Mouse (Mus musculus) limb, embryonic 10.5 days (tissue): ENCODE measurements around the gene Tfb2m. TPM values are rescaled to one million over a fixed set of nuclear protein-coding genes. Genes with fewer than 3 reads are reported as not detected.

Experiments used
- DNase-seq: peaks from one replicate; pipeline ENCODE4 v3.0.0-alpha.2; 2017; ENCODE audit warnings: low spot score
- H3K27ac ChIP-seq: fragments of 300-500 bp; sonication (generic); 2 replicates; pipeline ENCODE4 v1.5.1; 2016; ENCODE audit warnings: mild to moderate bottlenecking
- H3K27me3 ChIP-seq: fragments of 300-500 bp; sonication (generic); 2 replicates; pipeline ENCODE4 v1.6.1; 2016; ENCODE audit warnings: low read depth, mild to moderate bottlenecking; ENCODE audit not compliant: poor library complexity, severe bottlenecking
- H3K36me3 ChIP-seq: fragments of 300-500 bp; sonication (generic); 2 replicates; pipeline ENCODE4 v1.6.1; 2016; ENCODE audit warnings: mild to moderate bottlenecking, moderate library complexity
- H3K4me1 ChIP-seq: fragments of 300-500 bp; sonication (generic); 2 replicates; pipeline ENCODE4 v1.6.1; 2016
- H3K4me3 ChIP-seq: fragments of 300-500 bp; sonication (generic); 2 replicates; pipeline ENCODE4 v1.5.1; 2016; ENCODE audit warnings: mild to moderate bottlenecking, moderate library complexity
- H3K9me3 ChIP-seq: fragments of 300-500 bp; sonication (generic); replicated peaks from 2 replicates; pipeline ENCODE4 v1.6.1; 2016; ENCODE audit warnings: mild to moderate bottlenecking
- WGBS: fragments of 180-500 bp; shearing (Covaris S2); methylation state at CpG from one replicate; pipeline ENCODE4 v1.1.7; 2016; 5-methylcytosine and 5-hydroxymethylcytosine counted together
- polyA plus RNA-seq: library from polyadenylated mRNA; unstranded; fragments of >200 nt; fragmentation: Nextera tagmentation; extraction: Ambion mirVana; gene quantifications from 2 replicates; pipeline ENCODE4 v1.2.1, GENCODE M21; 2016

Gene Tfb2m
- polyA plus RNA-seq, 1 experiment from 2014 or later, result 25.5 TPM

GRCm38 (mm10) chr1:179516941-179517712, 28.9 kb downstream of the Tfb2m start:
- Histone ChIP-seq H3K27me3 (no peaks in the 10 kb centered on the region), H3K4me1 (peaks cover 9% of the 10 kb centered on the region), H3K36me3 (no peaks in the 10 kb centered on the region), H3K4me3 (peak overlapping the region; percentile 82), H3K9me3 (no peaks in the 10 kb centered on the region), H3K27ac (peak overlapping the region; percentile 84)
- WGBS, result under 1% methylated on average over 21 of the region's 21 CpGs
- peak; percentile 48 for DNase-seq

DNA sequence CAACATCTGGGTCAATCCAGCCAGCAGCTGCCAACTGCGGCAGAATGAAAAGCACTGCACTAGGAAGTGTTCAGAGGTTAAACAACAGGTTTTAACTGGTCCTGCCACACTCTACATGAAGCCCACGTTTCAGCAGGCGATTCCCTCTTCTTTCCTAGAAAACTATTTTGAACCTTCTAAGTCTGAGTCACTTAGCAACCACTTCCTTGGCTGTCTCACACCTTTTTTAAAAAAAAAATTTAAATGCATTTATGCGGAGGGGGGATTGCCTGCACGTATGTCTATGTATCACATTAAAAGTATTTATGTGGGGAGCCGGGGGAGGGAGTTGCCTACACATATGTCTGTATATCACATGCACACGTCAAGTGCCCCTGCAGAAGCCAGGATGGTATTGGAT, 34.2 kb downstream of the Tfb2m start:
- DNase-seq, result no peak
- Histone ChIP-seq H3K27me3 (no peaks in the 10 kb centered on the region), H3K4me3 (no peak overlapping the region), H3K36me3 (no peaks in the 10 kb centered on the region), H3K4me1 (peaks cover 6% of the 10 kb centered on the region), H3K27ac (no peak overlapping the region), H3K9me3 (no peaks in the 10 kb centered on the region)
- WGBS, result 88% methylated on average over 7 of the region's 7 CpGs

DNA sequence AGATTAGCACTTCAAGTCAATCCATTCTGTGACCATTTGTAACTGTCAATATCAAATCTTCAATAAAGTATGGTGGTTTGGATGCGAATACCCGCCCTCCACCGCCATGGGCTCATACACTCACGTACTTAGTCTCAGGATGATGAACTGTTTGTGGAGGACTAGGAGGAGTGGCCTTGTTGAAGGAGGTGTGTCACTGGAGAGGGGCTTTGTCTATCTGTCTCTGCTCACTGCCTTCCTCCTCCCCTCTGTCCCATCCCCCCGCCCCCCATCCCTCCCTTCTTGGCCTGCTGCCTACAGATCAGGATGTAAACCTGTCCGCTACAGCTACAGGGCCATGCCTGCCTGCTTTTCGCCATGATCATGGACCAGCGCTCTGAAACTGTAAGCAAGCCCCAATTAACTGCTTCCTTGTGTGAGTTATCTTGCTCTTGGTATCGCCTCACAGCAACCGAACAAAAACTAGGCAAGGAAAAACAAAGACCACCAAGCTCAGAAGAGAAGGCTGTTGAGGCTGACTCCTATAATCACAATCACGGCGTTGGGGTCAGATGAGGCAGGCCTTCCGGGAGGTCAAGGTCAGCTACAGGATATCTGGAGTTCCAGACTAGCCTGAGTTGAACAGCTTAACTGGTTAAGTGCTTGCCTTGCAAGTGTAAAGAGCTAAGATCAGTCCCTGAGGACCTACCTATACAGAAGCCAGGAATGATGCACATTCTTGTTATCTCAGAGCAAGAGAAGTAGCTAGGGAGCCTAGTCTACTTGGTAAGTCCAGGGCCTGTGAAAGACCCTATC, 35.3 kb downstream of the Tfb2m start:
- H3K27ac ChIP-seq, result no peak overlapping the region
- 91% methylated on average over 13 of the region's 13 CpGs for WGBS

GRCm38 (mm10) chr1:179506530-179507315, 39.3 kb downstream of the Tfb2m start:
- no peak for DNase-seq
- H3K9me3 ChIP-seq, result no peaks in the 10 kb centered on the region
- H3K4me1 ChIP-seq, result no peaks in the 10 kb centered on the region
- 68% methylated on average over 9 of the region's 9 CpGs for WGBS
- no peak overlapping the region for H3K27ac ChIP-seq
- no peaks in the 10 kb centered on the region for H3K27me3 ChIP-seq
- no peak overlapping the region for H3K4me3 ChIP-seq
- no peaks in the 10 kb centered on the region for H3K36me3 ChIP-seq

More for the DNA sequence above, 35.3 kb downstream of the Tfb2m start:
- Histone ChIP-seq H3K4me1 (no peaks in the 10 kb centered on the region), H3K27me3 (no peaks in the 10 kb centered on the region), H3K36me3 (no peaks in the 10 kb centered on the region), H3K9me3 (no peaks in the 10 kb centered on the region), H3K4me3 (no peak overlapping the region)
- DNase-seq, result no peak

DNA sequence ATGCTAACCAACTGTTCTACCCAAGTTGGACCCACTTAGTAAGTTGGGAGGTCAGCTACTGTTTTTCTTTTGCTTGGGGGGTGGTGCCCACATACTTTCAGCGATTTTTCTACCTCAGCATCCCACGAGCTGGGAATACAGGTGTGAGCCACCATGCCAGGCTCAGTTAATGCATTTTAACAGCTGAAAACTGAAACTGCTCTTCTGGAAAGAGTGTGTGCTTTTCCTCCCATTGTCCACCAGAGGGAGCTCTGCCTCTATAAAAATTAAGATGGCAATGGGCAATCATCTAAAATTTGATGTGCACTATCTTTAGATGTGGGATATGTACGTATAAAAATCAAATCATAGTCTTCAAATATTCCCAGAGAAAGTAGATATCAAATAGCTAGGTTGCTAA, 43.5 kb downstream of the Tfb2m start:
- Histone ChIP-seq H3K9me3 (no peaks in the 10 kb centered on the region), H3K4me3 (no peak overlapping the region), H3K27ac (no peak overlapping the region), H3K4me1 (no peaks in the 10 kb centered on the region), H3K27me3 (no peaks in the 10 kb centered on the region), H3K36me3 (no peaks in the 10 kb centered on the region; the same call in 1 of the 2 replicates)
- no peak for DNase-seq
- 24% methylated on average over 3 of the region's 3 CpGs for WGBS

DNA sequence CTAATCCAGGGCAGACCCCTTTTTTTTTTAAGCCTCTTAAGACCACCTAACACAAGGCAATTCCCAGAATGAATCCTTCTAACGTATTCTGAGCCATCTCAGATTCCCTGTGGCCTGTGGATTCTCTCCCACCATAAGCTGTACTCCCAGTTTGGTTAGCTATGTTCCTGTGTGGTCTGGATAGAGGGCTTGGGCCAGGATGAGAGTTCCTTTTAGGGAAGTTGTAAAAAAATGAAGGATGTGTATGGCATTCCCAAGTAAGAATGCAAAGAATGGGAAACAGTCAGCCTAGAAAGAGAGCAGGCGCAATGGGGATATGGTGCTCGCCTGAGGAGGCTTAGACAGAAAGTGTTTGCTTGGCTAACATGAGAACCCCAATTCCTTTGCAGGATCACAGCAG, 46.8 kb downstream of the Tfb2m start:
- no peaks in the 10 kb centered on the region for H3K4me1 ChIP-seq
- 79% methylated on average over 3 of the region's 3 CpGs for WGBS
- no peak for DNase-seq
- H3K27me3 ChIP-seq, result no peaks in the 10 kb centered on the region
- H3K9me3 ChIP-seq, result no peaks in the 10 kb centered on the region
- H3K36me3 ChIP-seq, result peaks cover 3% of the 10 kb centered on the region; the same call in 1 of the 2 replicates
- 0 out of 2 replicates have a peak overlapping the region, but pooled peaks have one; percentile 6 for H3K27ac ChIP-seq
- H3K4me3 ChIP-seq, result no peak overlapping the region

DNA sequence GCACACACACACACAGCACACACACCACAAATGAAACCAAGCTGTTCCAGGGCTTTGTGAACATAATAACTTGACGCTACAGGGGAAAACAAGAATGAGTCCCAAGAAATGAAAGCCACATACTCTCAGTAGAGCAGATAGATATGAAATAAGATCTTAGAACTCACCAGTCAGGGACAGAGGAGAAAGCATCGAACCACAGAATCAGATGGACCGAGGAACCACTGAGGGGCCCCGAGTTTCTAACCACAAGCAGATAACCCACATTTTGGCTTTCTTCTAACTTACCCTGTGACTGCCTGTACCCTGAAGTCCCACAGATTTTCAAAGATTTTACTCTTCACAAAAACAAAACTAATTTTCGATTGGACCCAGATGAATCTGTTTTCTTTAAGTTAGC, 53.2 kb downstream of the Tfb2m start:
- no peak overlapping the region for H3K4me3 ChIP-seq
- no peaks in the 10 kb centered on the region for H3K9me3 ChIP-seq
- no peak for DNase-seq
- H3K27me3 ChIP-seq, result no peaks in the 10 kb centered on the region
- 89% methylated on average over 5 of the region's 5 CpGs for WGBS
- no peak overlapping the region for H3K27ac ChIP-seq
- peaks cover 6% of the 10 kb centered on the region; the same call in 1 of the 2 replicates for H3K4me1 ChIP-seq
- peaks cover 3% of the 10 kb centered on the region; the same call in 1 of the 2 replicates for H3K36me3 ChIP-seq

GRCm38 (mm10) chr1:179488520-179488919, 57.5 kb downstream of the Tfb2m start:
- Histone ChIP-seq H3K9me3 (no peaks in the 10 kb centered on the region), H3K27me3 (no peaks in the 10 kb centered on the region), H3K4me3 (no peak overlapping the region), H3K4me1 (peaks cover 21% of the 10 kb centered on the region), H3K36me3 (no peaks in the 10 kb centered on the region), H3K27ac (no peak overlapping the region)
- no peak for DNase-seq
- 91% methylated on average over 5 of the region's 5 CpGs for WGBS

GRCm38 (mm10) chr1:179487990-179488389, 58.1 kb downstream of the Tfb2m start:
- DNase-seq, result no peak
- WGBS, result 70% methylated on average over 5 of the region's 5 CpGs
- Histone ChIP-seq H3K9me3 (no peaks in the 10 kb centered on the region), H3K4me1 (peaks cover 21% of the 10 kb centered on the region), H3K27ac (no peak overlapping the region), H3K4me3 (no peak overlapping the region), H3K36me3 (no peaks in the 10 kb centered on the region), H3K27me3 (no peaks in the 10 kb centered on the region)

- Histone ChIP-seq H3K27ac (no peak overlapping the region), H3K36me3 (no peaks in the 10 kb centered on the region), H3K27me3 (no peaks in the 10 kb centered on the region), H3K4me3 (no peak overlapping the region), H3K9me3 (no peaks in the 10 kb centered on the region), H3K4me1 (peaks cover 21% of the 10 kb centered on the region)
- DNase-seq, result no peak
- WGBS, result 90% methylated on average over 2 of the region's 2 CpGs
These were observed 58.8 kb downstream of the Tfb2m start for GRCm38 (mm10) chr1:179487238-179487637.

- H3K27me3 ChIP-seq, result no peaks in the 10 kb centered on the region
- H3K4me3 ChIP-seq, result no peak overlapping the region
- no peak overlapping the region for H3K27ac ChIP-seq
- 49% methylated on average over 3 of the region's 3 CpGs for WGBS
- H3K9me3 ChIP-seq, result no peaks in the 10 kb centered on the region
- DNase-seq, result no peak
- no peaks in the 10 kb centered on the region for H3K36me3 ChIP-seq
- H3K4me1 ChIP-seq, result peaks cover 21% of the 10 kb centered on the region
These were observed 60.1 kb downstream of the Tfb2m start for GRCm38 (mm10) chr1:179485784-179486540.

GRCm38 (mm10) chr1:179480862-179481261, 65.2 kb downstream of the Tfb2m start:
- H3K27ac ChIP-seq, result no peak overlapping the region
- no peaks in the 10 kb centered on the region for H3K27me3 ChIP-seq
- WGBS, result 83% methylated on average over 4 of the region's 4 CpGs
- H3K9me3 ChIP-seq, result no peaks in the 10 kb centered on the region
- no peak overlapping the region for H3K4me3 ChIP-seq
- H3K36me3 ChIP-seq, result no peaks in the 10 kb centered on the region
- peaks cover 29% of the 10 kb centered on the region for H3K4me1 ChIP-seq
- no peak for DNase-seq
